Mouse (Mus musculus): Measurements from ENCODE around the gene Cpne2.

Gene Cpne2

GRCm38 (mm10) chr8:94532873-94533671 is at the start of gene Cpne2:
Gene Cpne2, plus strand, starts transcription at chr8:94532990.
- DNase-seq (ENCODE audit: low read depth, low spot score): no peak

- DNase-seq (ENCODE audit: low read depth, low spot score): no peak
These were observed 47.5 kb upstream of the Cpne2 start for GRCm38 (mm10) chr8:94485288-94485687.

GRCm38 (mm10) chr8:94485882-94486281 is 46.9 kb upstream of the Cpne2 start:
- no peak for DNase-seq (ENCODE audit: low read depth, low spot score)

- no peak for DNase-seq (ENCODE audit: low read depth, low spot score)
These were observed 44.8 kb upstream of the Cpne2 start for GRCm38 (mm10) chr8:94488016-94488415.

- DNase-seq (ENCODE audit: low read depth, low spot score): no peak
These were observed 42.8 kb upstream of the Cpne2 start for GRCm38 (mm10) chr8:94489809-94490483.

GRCm38 (mm10) chr8:94492021-94492681 is 40.6 kb upstream of the Cpne2 start:
- DNase-seq (ENCODE audit: low read depth, low spot score): peak; percentile 66

GRCm38 (mm10) chr8:94493240-94493639 is 39.5 kb upstream of the Cpne2 start:
- DNase-seq (ENCODE audit: low read depth, low spot score): no peak

GRCm38 (mm10) chr8:94515430-94516208 is 17.2 kb upstream of the Cpne2 start:
- no peak for DNase-seq (ENCODE audit: low read depth, low spot score)

- DNase-seq (ENCODE audit: low read depth, low spot score): no peak
These were observed 16.6 kb upstream of the Cpne2 start for GRCm38 (mm10) chr8:94516209-94516593.

GRCm38 (mm10) chr8:94516766-94517165 is 16.0 kb upstream of the Cpne2 start:
- DNase-seq (ENCODE audit: low read depth, low spot score): no peak

GRCm38 (mm10) chr8:94518331-94518730 is 14.5 kb upstream of the Cpne2 start:
- no peak for DNase-seq (ENCODE audit: low read depth, low spot score)

- DNase-seq (ENCODE audit: low read depth, low spot score): no peak
These were observed 13.8 kb upstream of the Cpne2 start for GRCm38 (mm10) chr8:94519021-94519420.

GRCm38 (mm10) chr8:94521481-94521880 is 11.3 kb upstream of the Cpne2 start:
- no peak for DNase-seq (ENCODE audit: low read depth, low spot score)

- no peak for DNase-seq (ENCODE audit: low read depth, low spot score)
These were observed 10.3 kb upstream of the Cpne2 start for GRCm38 (mm10) chr8:94522482-94522881.

GRCm38 (mm10) chr8:94524554-94524953 is 8.2 kb upstream of the Cpne2 start:
- DNase-seq (ENCODE audit: low read depth, low spot score): no peak

- no peak for DNase-seq (ENCODE audit: low read depth, low spot score)
These were observed 5.6 kb upstream of the Cpne2 start for GRCm38 (mm10) chr8:94527178-94527577.

GRCm38 (mm10) chr8:94528245-94528644 is 4.5 kb upstream of the Cpne2 start:
- DNase-seq (ENCODE audit: low read depth, low spot score): no peak

- DNase-seq (ENCODE audit: low read depth, low spot score): no peak
These were observed 2.9 kb upstream of the Cpne2 start for GRCm38 (mm10) chr8:94529875-94530274.

GRCm38 (mm10) chr8:94530643-94531042 is 2.1 kb upstream of the Cpne2 start:
- no peak for DNase-seq (ENCODE audit: low read depth, low spot score)

- no peak for DNase-seq (ENCODE audit: low read depth, low spot score)
These were observed 790 bp upstream of the Cpne2 start for GRCm38 (mm10) chr8:94532000-94532399.

- DNase-seq (ENCODE audit: low read depth, low spot score): no peak
These were observed 291 bp upstream of the Cpne2 start for GRCm38 (mm10) chr8:94532525-94532872.

- no peak for DNase-seq (ENCODE audit: low read depth, low spot score)
These were observed 1.8 kb downstream of the Cpne2 start for GRCm38 (mm10) chr8:94534612-94535011.

All from brain, embryonic 18.5 days (tissue).